Mouse (Mus musculus) layer of hippocampus, adult 18-20 months (tissue): ENCODE measurements around the gene Gm3269. TPM values are rescaled to one million over a fixed set of nuclear protein-coding genes. Genes with fewer than 3 reads are reported as not detected.
"Not testable (repeated sequence)": the region's sequence is repeated elsewhere in the genome, so short reads cannot be mapped to it uniquely, and the experiment has no call there.

Experiments
- DNase-seq, 2 experiments: peaks; one replicate each; pipeline ENCODE4 v3.0.0; 2022; ENCODE audit warnings: low spot score in 2 of 2
- long read RNA-seq: library from polyadenylated mRNA; stranded (forward); transcript quantifications from one replicate; pipeline ENCODE4 v2.0.0, GENCODE M21; 2021
- total RNA-seq, 2 experiments: library from RNA; stranded (reverse); gene quantifications; 2 replicates each; pipeline ENCODE4 v1.2.3; 2021

Gene Gm3269
- total RNA-seq = not detected
- long read RNA-seq = 0 reads

DNA sequence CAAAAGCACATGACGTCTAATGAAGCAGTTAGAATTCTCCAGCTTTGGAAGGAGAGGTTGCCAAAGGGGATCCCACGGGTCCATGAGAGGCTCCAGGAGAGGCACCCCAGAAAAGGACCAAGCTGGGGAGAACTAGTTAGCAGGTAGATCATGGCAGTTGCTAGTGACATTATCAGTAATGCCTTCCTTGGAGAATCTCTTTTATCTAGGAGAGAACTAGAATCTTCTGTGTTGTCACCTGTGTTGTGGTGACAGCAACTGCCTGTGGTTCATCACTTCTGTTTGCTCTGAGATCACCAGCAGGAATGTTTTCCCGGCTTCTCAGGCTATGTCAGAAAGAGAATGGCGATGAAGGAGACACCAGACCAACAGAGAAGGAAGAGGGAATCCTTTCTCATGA, at the start of gene Gm3269:
Gene Gm3269, plus strand, starts transcription at position 301 of the 400 bp plus-strand sequence.
- not testable (repeated sequence) for DNase-seq

GRCm38 (mm10) chr14:4806421-4806820, 31.5 kb upstream of the Gm3269 start:
- not testable (repeated sequence) for DNase-seq

DNA sequence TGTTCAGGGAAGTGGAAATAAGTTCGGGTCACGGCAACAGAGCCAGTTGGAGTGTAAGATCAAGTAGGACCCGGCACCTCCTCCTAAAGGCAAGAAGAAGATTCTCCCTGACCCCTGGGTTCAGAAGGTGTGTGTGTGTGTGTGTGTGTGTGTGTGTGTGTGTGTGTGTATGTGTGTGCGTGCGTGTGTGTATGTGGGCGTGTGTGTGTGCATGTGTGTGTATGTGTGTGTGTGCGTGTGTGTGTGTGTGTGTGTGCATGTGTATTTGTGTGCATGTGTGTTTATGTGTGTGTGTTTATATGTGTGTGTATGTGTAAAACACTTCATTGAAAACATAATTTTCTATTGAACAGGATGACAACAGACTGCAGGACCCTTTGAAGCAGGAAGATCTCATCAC, 16.0 kb upstream of the Gm3269 start:
- DNase-seq = not testable (repeated sequence)

- DNase-seq = not testable (repeated sequence)
Measured at GRCm38 (mm10) chr14:4855299-4855980, 17.5 kb downstream of the Gm3269 start, which contains the start of gene Gm3264. TSS of gene Gm3264 (plus strand) at chr14:4855576.

GRCm38 (mm10) chr14:4892116-4892515, 54.2 kb downstream of the Gm3269 start, which contains the start of gene Gm3278:
TSS of gene Gm3278 (plus strand) at chr14:4892416.
- not testable (repeated sequence) for DNase-seq

Other genes starting within 250 kb of the Gm3269 start
- under 1 TPM; 0.30 to 0.51 TPM for gene Gm8159, start 205.8 kb upstream of the Gm3269 start, total RNA-seq
- under 1 TPM in 1 of 2 experiments, not detected in 1; 0.33 TPM for gene Gm3239, start 173.9 kb upstream of the Gm3269 start, total RNA-seq
- not detected for gene Gm7876, start 128.9 kb upstream of the Gm3269 start, total RNA-seq
- gene Gm3252, start 111.3 kb upstream of the Gm3269 start, total RNA-seq = under 1 TPM in 1 of 2 experiments, not detected in 1; 0.22 TPM
- not detected for gene Gm9602, start 61.8 kb upstream of the Gm3269 start, total RNA-seq
- gene Gm3264, start 17.5 kb downstream of the Gm3269 start, total RNA-seq = 10 to 100 TPM in 1 of 2 experiments, 1 to 10 TPM in 1; 9.0 to 12.1 TPM
- not detected for gene Gm3278, start 54.3 kb downstream of the Gm3269 start, total RNA-seq
- not detected for gene Gm8297, start 145.8 kb downstream of the Gm3269 start, total RNA-seq
- gene Gm3298, start 177.8 kb downstream of the Gm3269 start, total RNA-seq = not detected
- not detected for gene 4930555G01Rik, start 212.5 kb downstream of the Gm3269 start, total RNA-seq
- gene Gm8281, start 232.9 kb downstream of the Gm3269 start, total RNA-seq = 1 to 10 TPM; 1.5 to 1.8 TPM